Mouse (Mus musculus) spleen, adult 2 months (tissue): Measurements from ENCODE around the gene Olfr1513. TPM values are rescaled to one million over a fixed set of nuclear protein-coding genes. Genes with fewer than 3 reads are reported as not detected.
"Not testable (repeated sequence)": the region's sequence is repeated elsewhere in the genome, so short reads cannot be mapped to it uniquely, and the experiment has no call there.

ENCODE experiments used
- DNase-seq, 2 experiments: peaks; one replicate each; pipeline versions ENCODE4 v3.0.0 to v3.0.0-alpha.2; 2012 to 2021; ENCODE audit warnings: low spot score in 2 of 2, low read depth in 1 of 2
- H3K27ac ChIP-seq: fragments of 200-500 bp; 2 replicates; pipeline ENCODE4 v1.5.1; 2012; ENCODE audit warnings: low read length, inconsistent platforms; ENCODE audit not compliant: insufficient read depth
- H3K27me3 ChIP-seq: fragments of 200-500 bp; 2 replicates; pipeline ENCODE4 v1.6.1; 2012; ENCODE audit warnings: mild to moderate bottlenecking, moderate library complexity, low read length, inconsistent platforms; ENCODE audit not compliant: control insufficient read depth, insufficient read depth
- H3K36me3 ChIP-seq: fragments of 200-500 bp; 2 replicates; pipeline ENCODE4 v1.6.1; 2012; ENCODE audit warnings: mild to moderate bottlenecking, low read length, inconsistent platforms; ENCODE audit not compliant: control insufficient read depth, insufficient read depth
- H3K4me1 ChIP-seq: fragments of 200-500 bp; 2 replicates; pipeline ENCODE4 v1.6.1; 2011; ENCODE audit warnings: inconsistent platforms; ENCODE audit not compliant: control insufficient read depth, insufficient read depth, insufficient read length
- H3K4me3 ChIP-seq: fragments of 200-500 bp; 2 replicates; pipeline ENCODE4 v1.5.1; 2011; ENCODE audit warnings: mild to moderate bottlenecking, inconsistent platforms; ENCODE audit not compliant: insufficient read depth, insufficient read length; ENCODE audit errors: extremely low read depth
- CTCF ChIP-seq: fragments of 200-500 bp; IDR thresholded peaks from 2 replicates; pipeline ENCODE4 v1.5.1; 2011; ENCODE audit warnings: mild to moderate bottlenecking, inconsistent platforms; ENCODE audit not compliant: insufficient read depth, insufficient read length, insufficient replicate concordance; ENCODE audit errors: extremely low read depth
- POLR2A ChIP-seq: fragments of 200-500 bp; IDR thresholded peaks from 2 replicates; pipeline ENCODE4 v1.6.1; 2011; ENCODE audit warnings: low read depth, low read length, inconsistent platforms
- WGBS: fragments of 180-500 bp; shearing (Covaris S2); methylation state at CpG from one replicate; pipeline ENCODE4 v1.1.7; 2018; 5-methylcytosine and 5-hydroxymethylcytosine counted together
- polyA plus RNA-seq: library from polyadenylated mRNA; depleted of rRNA; stranded (reverse); fragments of >200 nt; gene quantifications from 2 replicates; pipeline ENCODE4 v1.2.3, GENCODE M21; 2012

Olfr1513 gene
- polyA plus RNA-seq, 1 experiment = not detected

DNA sequence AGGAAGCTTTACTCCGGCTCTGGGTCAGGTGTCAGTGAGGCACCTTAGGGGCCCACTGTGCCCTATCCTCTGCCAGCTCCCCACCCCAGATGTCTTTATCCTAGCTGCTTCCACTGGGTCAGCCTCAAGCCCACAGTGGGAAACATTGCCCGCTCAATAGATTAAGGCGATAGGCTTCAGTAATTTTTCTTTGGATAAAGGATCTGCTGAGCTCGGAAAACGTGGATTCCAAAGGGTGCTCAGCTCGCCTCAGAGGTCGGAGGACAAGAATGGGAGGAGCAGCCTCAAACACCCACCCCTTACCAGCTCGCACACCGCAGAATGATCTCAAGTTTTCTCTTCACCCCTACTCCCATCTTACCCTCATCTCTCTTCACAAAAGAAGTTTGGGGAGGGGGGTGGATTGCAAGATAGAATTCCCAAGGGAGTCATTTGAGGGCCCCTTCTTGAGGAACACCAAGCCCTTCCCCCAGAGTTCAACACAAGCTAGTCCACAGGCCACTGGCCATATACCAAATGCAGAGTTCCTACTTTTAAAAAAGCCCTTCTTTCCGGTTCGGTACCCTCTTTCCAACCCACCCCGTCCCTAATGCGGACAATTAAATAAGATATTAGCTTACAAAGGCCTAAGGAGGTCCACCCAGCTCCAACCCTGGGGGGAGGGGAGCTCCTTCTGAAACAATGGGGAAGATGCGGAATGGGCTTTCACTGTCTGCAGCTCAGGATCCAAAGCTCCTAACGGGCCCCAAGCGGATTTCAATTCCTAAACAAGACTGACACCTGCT lies 39.6 kb downstream of the Olfr1513 start:
- Histone ChIP-seq H3K27me3 (peaks cover 3% of the 10 kb centered on the region), H3K4me3 (peak overlapping the region; percentile 70), H3K4me1 (no peaks in the 10 kb centered on the region; the same call in 1 of the 2 replicates), H3K27ac (0 out of 2 replicates have a peak overlapping the region, but pooled peaks have one; percentile 31), H3K36me3 (no peaks in the 10 kb centered on the region)
- TF ChIP-seq POLR2A (no peak), CTCF (no peak)
- no peak for DNase-seq
- 24% methylated on average over 16 of the region's 16 CpGs for WGBS

DNA sequence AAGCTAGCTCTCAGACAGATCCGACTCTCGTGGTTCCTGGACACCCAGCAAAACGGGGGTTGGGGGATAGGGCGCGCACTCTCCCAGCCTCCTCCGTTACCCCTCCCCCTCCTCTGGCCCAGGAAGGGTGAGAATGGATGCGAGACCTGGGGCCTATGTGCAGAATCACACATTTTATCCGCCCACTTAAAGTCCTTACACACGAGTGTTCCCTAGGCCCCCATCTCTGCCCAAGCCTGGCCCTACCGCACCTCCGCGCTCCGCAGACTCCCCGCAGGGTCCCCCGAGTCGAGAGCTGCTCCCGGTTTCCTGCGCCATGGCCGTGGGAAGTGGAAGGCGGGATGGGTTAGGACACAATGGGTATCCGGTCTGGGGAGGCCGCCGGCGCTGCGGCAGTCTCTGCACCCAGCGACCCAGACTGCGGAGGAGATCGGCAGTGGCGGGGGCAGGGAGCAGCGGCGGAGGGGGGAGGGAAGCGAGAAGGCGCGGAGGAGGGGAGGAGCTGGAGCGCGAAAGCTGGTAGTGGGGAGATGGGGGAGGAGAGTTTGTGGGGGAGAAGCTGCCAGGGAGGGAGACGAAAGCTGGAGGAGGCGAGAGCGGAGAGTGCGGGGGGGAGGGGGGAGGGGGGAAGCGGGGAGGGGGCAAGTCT lies 40.3 kb downstream of the Olfr1513 start:
- peak in 1 of 2 experiments; percentile 44 for DNase-seq
- TF ChIP-seq CTCF (no peak), POLR2A (no peak)
- H3K27me3 ChIP-seq = peaks cover 3% of the 10 kb centered on the region

DNA sequence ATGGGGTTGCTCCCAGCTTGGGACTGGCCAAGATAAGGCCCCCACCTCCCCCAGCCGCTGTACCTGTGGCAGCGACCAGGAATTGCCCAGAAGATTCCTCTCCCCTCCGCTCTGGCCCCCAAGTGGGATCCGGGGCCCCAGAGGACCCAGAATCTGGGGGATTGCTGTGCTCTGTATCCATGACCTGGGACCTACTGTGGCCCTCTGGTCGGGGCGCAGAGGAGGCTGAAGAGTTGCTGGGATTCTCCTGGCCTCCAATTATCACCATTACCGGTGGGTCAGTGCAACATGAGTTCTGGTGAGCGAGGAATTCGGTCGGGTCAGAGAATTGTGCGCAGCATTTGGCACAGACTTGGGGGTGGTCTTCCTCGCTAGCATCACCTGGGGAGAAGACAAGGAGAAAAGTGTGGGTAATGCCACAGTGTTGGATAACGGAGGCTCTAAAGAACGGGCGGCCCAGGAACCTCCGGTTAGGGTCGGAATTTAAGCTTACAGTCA lies 40.9 kb downstream of the Olfr1513 start:
- Histone ChIP-seq H3K4me1 (no peaks in the 10 kb centered on the region; the same call in 1 of the 2 replicates), H3K27ac (no peak overlapping the region; the same call in 1 of the 2 replicates), H3K36me3 (no peaks in the 10 kb centered on the region), H3K27me3 (peaks cover 3% of the 10 kb centered on the region), H3K4me3 (peak overlapping the region; percentile 70)
- TF ChIP-seq CTCF (no peak), POLR2A (no peak)
- DNase-seq = no peak
- WGBS = 39% methylated on average over 17 of the region's 17 CpGs

More for the DNA sequence above, 40.3 kb downstream of the Olfr1513 start:
- no peaks in the 10 kb centered on the region; the same call in 1 of the 2 replicates for H3K4me1 ChIP-seq
- H3K4me3 ChIP-seq = peak overlapping the region; percentile 70
- H3K27ac ChIP-seq = peak overlapping the region; percentile 49
- H3K36me3 ChIP-seq = no peaks in the 10 kb centered on the region
- WGBS = under 1% methylated on average over 31 of the region's 41 CpGs

DNA sequence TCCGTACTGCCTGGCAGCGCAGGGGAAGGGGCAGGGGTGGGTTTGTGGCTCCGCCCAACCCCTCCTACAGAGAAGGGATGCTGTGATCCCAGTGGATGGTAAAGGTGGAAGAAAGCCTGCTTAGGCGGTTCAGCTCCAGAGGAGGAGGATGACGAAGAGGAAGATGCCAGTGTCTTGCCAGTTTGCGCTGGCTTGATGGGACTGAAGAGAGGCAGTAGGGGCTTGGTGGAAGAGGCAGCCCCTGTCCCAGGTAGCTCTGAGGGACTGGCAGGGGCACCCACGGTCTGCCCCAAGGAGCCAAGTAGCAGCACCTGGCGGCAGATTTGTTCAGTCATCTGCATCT lies 41.4 kb downstream of the Olfr1513 start:
- Histone ChIP-seq H3K27me3 (peaks cover 3% of the 10 kb centered on the region), H3K27ac (no peak overlapping the region), H3K36me3 (no peaks in the 10 kb centered on the region), H3K4me1 (no peaks in the 10 kb centered on the region; the same call in 1 of the 2 replicates), H3K4me3 (no peak overlapping the region)
- TF ChIP-seq POLR2A (no peak), CTCF (no peak)
- DNase-seq = no peak
- WGBS = 78% methylated on average over 8 of the region's 8 CpGs

DNA sequence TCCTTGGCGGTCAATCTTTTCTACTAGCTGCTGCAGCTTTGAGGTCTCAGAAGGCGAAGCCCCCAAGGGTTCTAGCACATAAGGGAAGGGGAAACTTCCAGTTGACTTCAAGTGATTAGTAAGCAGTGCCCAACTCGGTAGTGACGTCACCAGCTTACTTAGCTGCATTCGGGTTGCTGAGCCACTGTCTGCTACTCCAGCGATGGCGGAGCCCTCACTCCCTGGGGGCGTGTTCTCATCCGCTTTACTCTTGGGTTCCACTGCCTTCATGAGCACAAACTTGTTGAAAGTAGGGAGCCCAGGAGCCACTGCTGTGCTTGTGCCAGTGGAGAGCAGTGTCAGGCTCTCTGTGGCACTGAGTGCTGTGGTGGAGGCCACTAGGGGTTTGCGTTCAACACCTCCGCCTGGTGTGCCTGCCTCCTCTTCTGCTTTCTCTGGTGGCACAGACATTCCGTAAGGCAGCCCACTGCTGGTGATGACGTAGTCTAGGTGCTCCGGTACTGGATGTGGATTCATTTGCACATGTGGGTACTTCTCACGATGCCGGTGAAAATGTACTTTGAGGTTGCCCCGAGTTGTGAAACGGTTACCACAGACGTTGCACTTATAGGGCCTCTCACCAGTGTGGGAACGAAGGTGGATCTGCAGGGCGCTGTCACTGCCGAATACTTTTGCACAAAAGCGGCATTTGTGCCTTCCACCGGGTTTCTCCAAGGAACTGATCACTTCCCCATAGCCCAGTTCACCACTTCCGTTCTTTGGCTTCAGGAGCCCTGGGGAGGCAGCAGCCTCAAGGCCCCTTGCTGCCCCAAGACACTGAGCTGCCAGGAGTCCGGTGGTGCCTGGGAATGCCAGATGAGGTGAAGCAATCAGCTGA lies 42.0 kb downstream of the Olfr1513 start:
- no peak for DNase-seq
- no peak overlapping the region for H3K4me3 ChIP-seq
- no peaks in the 10 kb centered on the region; the same call in 1 of the 2 replicates for H3K4me1 ChIP-seq
- TF ChIP-seq POLR2A (no peak), CTCF (no peak)
- no peak overlapping the region for H3K27ac ChIP-seq
- no peaks in the 10 kb centered on the region for H3K36me3 ChIP-seq
- peaks cover 3% of the 10 kb centered on the region for H3K27me3 ChIP-seq
- 75% methylated on average over 26 of the region's 26 CpGs for WGBS

DNA sequence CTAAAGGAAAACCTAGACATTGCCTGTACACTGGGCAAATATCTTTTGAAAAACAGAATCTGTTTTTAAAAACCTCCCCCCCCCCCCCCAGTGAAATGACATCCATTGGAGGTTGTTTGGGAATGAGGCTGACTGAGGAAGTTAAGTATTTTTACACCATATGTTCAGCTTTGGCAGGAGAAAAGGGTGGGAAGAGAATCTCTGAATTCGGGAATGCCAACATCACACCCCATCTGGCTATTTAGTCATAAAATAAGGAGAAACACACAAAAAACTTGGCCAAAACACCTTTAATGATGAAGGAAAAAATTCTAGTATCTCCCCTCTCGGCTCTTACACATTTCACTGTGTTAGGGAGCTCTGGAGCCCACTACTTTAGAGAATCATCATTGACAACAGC lies 45.3 kb downstream of the Olfr1513 start:
- no peaks in the 10 kb centered on the region; the same call in 1 of the 2 replicates for H3K4me1 ChIP-seq
- no peak overlapping the region for H3K4me3 ChIP-seq
- no peaks in the 10 kb centered on the region for H3K36me3 ChIP-seq
- TF ChIP-seq POLR2A (no peak), CTCF (no peak)
- DNase-seq = no peak
- H3K27ac ChIP-seq = no peak overlapping the region
- H3K27me3 ChIP-seq = peaks cover under 1% of the 10 kb centered on the region
- WGBS = 95% methylated on average over 2 of the region's 2 CpGs

DNA sequence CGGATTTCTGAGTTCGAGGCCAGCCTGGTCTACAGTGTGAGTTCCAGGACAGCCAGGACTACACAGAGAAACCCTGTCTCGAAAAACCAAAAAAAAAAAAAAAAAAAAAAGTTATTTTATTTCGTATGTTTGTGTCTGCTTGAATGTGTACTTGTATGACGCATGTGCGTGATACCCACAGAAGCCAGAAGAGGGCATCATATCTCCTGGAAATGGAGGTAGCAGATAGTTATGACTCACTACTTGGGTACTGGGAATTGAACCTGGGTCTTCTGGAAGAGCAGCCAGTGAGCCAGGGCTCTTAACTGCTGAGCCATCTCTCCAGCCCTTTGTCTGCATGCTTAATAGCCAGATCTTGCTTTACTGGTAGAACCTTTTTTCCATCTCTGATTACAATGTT lies 45.9 kb downstream of the Olfr1513 start:
- H3K27ac ChIP-seq, H3K27me3 ChIP-seq, H3K4me1 ChIP-seq, H3K36me3 ChIP-seq, H3K4me3 ChIP-seq, DNase-seq: not testable (repeated sequence)
- WGBS = 89% methylated on average over 6 of the region's 6 CpGs
